Mouse (Mus musculus): Measurements from ENCODE around the gene Nuf2.

DNA sequence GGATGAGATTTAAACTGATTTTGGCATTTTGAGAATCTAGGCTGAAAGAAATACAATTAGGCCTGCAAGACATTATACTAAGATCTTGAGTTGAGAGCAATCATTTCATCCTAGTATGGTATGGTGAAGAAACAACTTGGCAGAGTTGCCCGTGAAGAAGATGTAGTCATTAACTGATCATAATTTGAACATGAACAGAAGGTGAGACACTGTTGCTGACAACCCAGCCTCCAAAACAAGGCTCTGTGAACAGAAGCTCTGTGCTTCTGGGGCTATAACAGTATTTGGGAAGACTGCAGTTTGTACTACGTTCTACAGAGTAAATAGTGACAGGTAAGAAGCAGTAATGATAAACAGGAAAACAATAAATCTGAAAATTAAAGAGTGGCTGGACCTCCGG is 28.4 kb downstream of the Nuf2 start:
- TF ChIP-seq CTCF (IDR thresholded peaks at IDR 0.05): no peak
- TF ChIP-seq EP300 (IDR thresholded peaks at IDR 0.05): no peak

All from lung, postnatal 0 days (tissue).